Mouse (Mus musculus): ENCODE data around the gene Tmem238l. TPM values are rescaled to one million over a fixed set of nuclear protein-coding genes. Genes with fewer than 3 reads are reported as not detected.

Gene Tmem238l
- polyA plus RNA-seq (2016; fragmentation: Nextera tagmentation; extraction: Ambion mirVana) = not detected in 2 replicates

- ATAC-seq (ENCODE audit: low FRiP score, low read depth) = no peak
- Histone ChIP-seq H3K4me1 (no peaks in the 10 kb centered on the region), H3K4me3 (no peak within 1 kb of the TSS), H3K4me2 (replicated peaks) (no peak within 1 kb of the TSS), H3K36me3 (no peaks in the 10 kb centered on the region), H3K9ac (replicated peaks) (no peak within 1 kb of the TSS), H3K9me3 (no peaks in the 10 kb centered on the region), H3K27me3 (no peaks in the 10 kb centered on the region), H3K27ac (replicated peaks) (no peak within 1 kb of the TSS)
- 86% methylated on average over 9 of the region's 9 CpGs for WGBS
Measured at GRCm38 (mm10) chr11:66956303-66956702, at the start of gene Tmem238l. Gene Tmem238l (plus strand): TSS chr11:66956638.

GRCm38 (mm10) chr11:66911811-66912210 is 44.6 kb upstream of the Tmem238l start, which contains the start of gene Pirt:
Gene Pirt (plus strand): TSS chr11:66911981.
- Histone ChIP-seq H3K9ac (replicated peaks) (no peak within 1 kb of the TSS), H3K36me3 (no peaks in the 10 kb centered on the region), H3K4me2 (replicated peaks) (no peak within 1 kb of the TSS), H3K9me3 (no peaks in the 10 kb centered on the region), H3K27me3 (peaks cover 7% of the 10 kb centered on the region; the same call in 1 of the 2 replicates), H3K4me3 (no peak within 1 kb of the TSS), H3K27ac (replicated peaks) (no peak within 1 kb of the TSS), H3K4me1 (0 out of 2 replicates have a peak, but pooled peaks cover 2% of the 10 kb centered on the region)
- WGBS = 48% methylated on average over 10 of the region's 10 CpGs
- no peak for ATAC-seq (ENCODE audit: low FRiP score, low read depth)

- Histone ChIP-seq H3K27ac (replicated peaks) (no peak overlapping the region), H3K4me2 (replicated peaks) (no peak overlapping the region), H3K4me3 (no peak overlapping the region), H3K9ac (replicated peaks) (no peak overlapping the region), H3K4me1 (0 out of 2 replicates have a peak, but pooled peaks cover 2% of the 10 kb centered on the region), H3K36me3 (no peaks in the 10 kb centered on the region), H3K27me3 (0 out of 2 replicates have a peak, but pooled peaks cover 5% of the 10 kb centered on the region), H3K9me3 (no peaks in the 10 kb centered on the region)
- 62% methylated on average over 17 of the region's 17 CpGs for WGBS
- no peak for ATAC-seq (ENCODE audit: low FRiP score, low read depth)
Measured at GRCm38 (mm10) chr11:66912531-66913458, 43.6 kb upstream of the Tmem238l start.

- WGBS = 32% methylated on average over 3 of the region's 3 CpGs
- H3K4me2 ChIP-seq (replicated peaks) = no peak overlapping the region
- H3K27me3 ChIP-seq = 0 out of 2 replicates have a peak, but pooled peaks cover 5% of the 10 kb centered on the region
- no peak overlapping the region for H3K9ac ChIP-seq (replicated peaks)
- H3K36me3 ChIP-seq = no peaks in the 10 kb centered on the region
- no peak for ATAC-seq (ENCODE audit: low FRiP score, low read depth)
- no peak overlapping the region for H3K4me3 ChIP-seq
- H3K9me3 ChIP-seq = no peaks in the 10 kb centered on the region
- 0 out of 2 replicates have a peak, but pooled peaks cover 2% of the 10 kb centered on the region for H3K4me1 ChIP-seq
- no peak overlapping the region for H3K27ac ChIP-seq (replicated peaks)
Measured at GRCm38 (mm10) chr11:66914249-66914648, 42.2 kb upstream of the Tmem238l start.

GRCm38 (mm10) chr11:66920012-66920411 is 36.4 kb upstream of the Tmem238l start:
- Histone ChIP-seq H3K27ac (replicated peaks) (no peak overlapping the region), H3K9ac (replicated peaks) (no peak overlapping the region), H3K4me2 (replicated peaks) (no peak overlapping the region), H3K4me3 (no peak overlapping the region), H3K27me3 (peaks cover 7% of the 10 kb centered on the region; the same call in 1 of the 2 replicates), H3K9me3 (no peaks in the 10 kb centered on the region), H3K36me3 (no peaks in the 10 kb centered on the region), H3K4me1 (peaks cover 10% of the 10 kb centered on the region; the same call in 1 of the 2 replicates)
- no peak for ATAC-seq (ENCODE audit: low FRiP score, low read depth)
- WGBS = 85% methylated on average over 2 of the region's 2 CpGs

- WGBS = 84% methylated on average over 11 of the region's 11 CpGs
- no peaks in the 10 kb centered on the region for H3K9me3 ChIP-seq
- ATAC-seq (ENCODE audit: low FRiP score, low read depth) = no peak
Measured at GRCm38 (mm10) chr11:66924095-66924823, 32.2 kb upstream of the Tmem238l start.

GRCm38 (mm10) chr11:66928311-66928710 is 28.1 kb upstream of the Tmem238l start:
- Histone ChIP-seq H3K4me2 (replicated peaks) (no peak overlapping the region), H3K4me1 (no peaks in the 10 kb centered on the region), H3K9ac (replicated peaks) (no peak overlapping the region), H3K36me3 (no peaks in the 10 kb centered on the region), H3K9me3 (no peaks in the 10 kb centered on the region), H3K27ac (replicated peaks) (no peak overlapping the region), H3K4me3 (no peak overlapping the region), H3K27me3 (peaks cover 7% of the 10 kb centered on the region; the same call in 1 of the 2 replicates)
- no peak for ATAC-seq (ENCODE audit: low FRiP score, low read depth)
- WGBS = 54% methylated on average over 3 of the region's 3 CpGs

More at GRCm38 (mm10) chr11:66924095-66924823, 32.2 kb upstream of the Tmem238l start:
- no peak overlapping the region for H3K4me2 ChIP-seq (replicated peaks)
- peaks cover 10% of the 10 kb centered on the region; the same call in 1 of the 2 replicates for H3K4me1 ChIP-seq
- H3K36me3 ChIP-seq = no peaks in the 10 kb centered on the region
- no peak overlapping the region for H3K4me3 ChIP-seq
- peaks cover 7% of the 10 kb centered on the region; the same call in 1 of the 2 replicates for H3K27me3 ChIP-seq
- H3K9ac ChIP-seq (replicated peaks) = no peak overlapping the region
- no peak overlapping the region for H3K27ac ChIP-seq (replicated peaks)

- Histone ChIP-seq H3K27me3 (no peaks in the 10 kb centered on the region), H3K4me3 (no peak overlapping the region), H3K4me1 (no peaks in the 10 kb centered on the region), H3K27ac (replicated peaks) (no peak overlapping the region), H3K4me2 (replicated peaks) (no peak overlapping the region), H3K36me3 (no peaks in the 10 kb centered on the region), H3K9me3 (no peaks in the 10 kb centered on the region), H3K9ac (replicated peaks) (no peak overlapping the region)
- WGBS = 73% methylated on average over 9 of the region's 9 CpGs
- no peak for ATAC-seq (ENCODE audit: low FRiP score, low read depth)
Measured at GRCm38 (mm10) chr11:66932827-66933599, 23.4 kb upstream of the Tmem238l start.

GRCm38 (mm10) chr11:66934428-66935173 is 21.8 kb upstream of the Tmem238l start:
- 84% methylated on average over 7 of the region's 7 CpGs for WGBS
- no peak overlapping the region for H3K4me2 ChIP-seq (replicated peaks)
- no peak for ATAC-seq (ENCODE audit: low FRiP score, low read depth)
- H3K4me3 ChIP-seq = no peak overlapping the region
- no peaks in the 10 kb centered on the region for H3K27me3 ChIP-seq
- H3K4me1 ChIP-seq = no peaks in the 10 kb centered on the region
- H3K27ac ChIP-seq (replicated peaks) = no peak overlapping the region
- no peak overlapping the region for H3K9ac ChIP-seq (replicated peaks)
- H3K9me3 ChIP-seq = no peaks in the 10 kb centered on the region
- no peaks in the 10 kb centered on the region for H3K36me3 ChIP-seq

GRCm38 (mm10) chr11:66942011-66942410 is 14.4 kb upstream of the Tmem238l start:
- no peak overlapping the region for H3K9ac ChIP-seq (replicated peaks)
- no peak overlapping the region for H3K27ac ChIP-seq (replicated peaks)
- H3K27me3 ChIP-seq = no peaks in the 10 kb centered on the region
- ATAC-seq (ENCODE audit: low FRiP score, low read depth) = no peak
- H3K4me3 ChIP-seq = no peak overlapping the region
- no peak overlapping the region for H3K4me2 ChIP-seq (replicated peaks)
- H3K9me3 ChIP-seq = no peaks in the 10 kb centered on the region
- H3K36me3 ChIP-seq = no peaks in the 10 kb centered on the region
- no peaks in the 10 kb centered on the region for H3K4me1 ChIP-seq
- 87% methylated on average over 5 of the region's 5 CpGs for WGBS

Data from midbrain, embryonic 12.5 days (tissue).